Mouse (Mus musculus): ENCODE data around the gene Zhx3. TPM values are rescaled to one million over a fixed set of nuclear protein-coding genes. Genes with fewer than 3 reads are reported as not detected.
A peak's percentile ranks its signal among the peaks of the same experiment; 100 is the strongest.

Gene Zhx3
- polyA plus RNA-seq, 1 experiment from 2014 or later = 8.0 TPM

DNA sequence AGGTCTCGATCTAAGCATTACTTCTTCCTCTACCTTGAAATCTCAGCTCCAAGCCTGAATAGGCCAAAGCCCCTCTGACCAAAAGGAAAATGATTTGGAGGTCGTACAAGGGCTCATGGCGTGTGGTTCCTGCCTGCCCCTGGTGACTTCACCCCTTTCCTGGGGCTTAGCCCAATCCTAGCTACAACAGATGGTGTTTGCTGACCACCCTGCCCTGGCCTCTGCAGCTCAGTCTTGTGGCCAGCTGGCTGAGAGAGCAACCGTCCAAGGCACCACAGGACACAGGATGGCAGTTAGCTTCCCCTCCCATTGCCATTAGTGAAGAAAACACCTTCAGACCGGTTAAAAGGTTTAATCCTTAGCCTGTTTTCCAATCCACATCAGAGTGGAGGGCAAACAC, 33.3 kb upstream of the Zhx3 start:
- H3K27me3 ChIP-seq (replicated peaks) = peaks cover 3% of the 10 kb centered on the region; the same call in 1 of the 2 replicates
- no peak overlapping the region for H3K4me2 ChIP-seq (replicated peaks)
- 82% methylated on average over 5 of the region's 5 CpGs for WGBS
- no peak overlapping the region for H3K9ac ChIP-seq
- no peaks in the 10 kb centered on the region for H3K9me3 ChIP-seq
- H3K4me1 ChIP-seq (replicated peaks) = peaks cover 5% of the 10 kb centered on the region; the same call in 1 of the 2 replicates
- no peak for ATAC-seq
- no peak overlapping the region for H3K27ac ChIP-seq
- 0 out of 2 replicates have a peak, but pooled peaks cover 10% of the 10 kb centered on the region for H3K36me3 ChIP-seq
- no peak overlapping the region for H3K4me3 ChIP-seq (replicated peaks)

- Histone ChIP-seq H3K4me3 (replicated peaks) (no peak overlapping the region), H3K36me3 (0 out of 2 replicates have a peak, but pooled peaks cover 10% of the 10 kb centered on the region), H3K9me3 (no peaks in the 10 kb centered on the region), H3K27ac (no peak overlapping the region), H3K4me2 (replicated peaks) (no peak overlapping the region), H3K9ac (no peak overlapping the region), H3K4me1 (replicated peaks) (0 out of 2 replicates have a peak, but pooled peaks cover 3% of the 10 kb centered on the region), H3K27me3 (replicated peaks) (no peaks in the 10 kb centered on the region)
- 90% methylated on average over 12 of the region's 12 CpGs for WGBS
- no peak for ATAC-seq
Observed at GRCm38 (mm10) chr2:160905301-160905700, 32.5 kb upstream of the Zhx3 start.

GRCm38 (mm10) chr2:160901656-160902412, 29.0 kb upstream of the Zhx3 start:
- ATAC-seq = no peak

DNA sequence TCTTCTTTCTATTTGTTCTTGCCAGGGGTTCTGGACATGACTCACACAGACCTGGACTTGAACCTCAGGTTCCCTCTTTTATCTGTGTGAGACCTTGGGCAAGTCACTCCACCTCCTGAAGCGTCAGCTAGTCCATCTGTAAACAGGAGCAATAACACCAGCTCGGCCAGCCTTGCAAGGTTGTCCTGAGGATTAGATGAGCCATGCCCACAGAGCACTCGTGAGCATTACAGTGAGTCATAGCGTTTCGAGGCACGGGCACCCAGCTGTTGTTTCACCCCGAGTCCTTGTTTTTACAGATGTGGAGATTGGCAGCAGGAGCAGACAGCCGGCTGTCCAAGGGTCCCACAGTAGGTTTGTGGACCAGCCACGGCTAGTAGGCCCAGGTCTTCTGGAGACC, 18.9 kb upstream of the Zhx3 start:
- no peaks in the 10 kb centered on the region for H3K9me3 ChIP-seq
- H3K9ac ChIP-seq = no peak overlapping the region
- no peak for ATAC-seq
- no peaks in the 10 kb centered on the region for H3K36me3 ChIP-seq
- H3K4me2 ChIP-seq (replicated peaks) = no peak overlapping the region
- no peak overlapping the region for H3K27ac ChIP-seq
- H3K4me3 ChIP-seq (replicated peaks) = no peak overlapping the region
- WGBS = 84% methylated on average over 9 of the region's 9 CpGs
- H3K27me3 ChIP-seq (replicated peaks) = no peaks in the 10 kb centered on the region
- H3K4me1 ChIP-seq (replicated peaks) = peaks cover 6% of the 10 kb centered on the region; the same call in 1 of the 2 replicates

More at GRCm38 (mm10) chr2:160901656-160902412, 29.0 kb upstream of the Zhx3 start:
- no peak overlapping the region for H3K27ac ChIP-seq
- H3K36me3 ChIP-seq = no peaks in the 10 kb centered on the region
- no peak overlapping the region for H3K9ac ChIP-seq
- H3K4me1 ChIP-seq (replicated peaks) = 0 out of 2 replicates have a peak, but pooled peaks cover 3% of the 10 kb centered on the region
- WGBS = 72% methylated on average over 7 of the region's 7 CpGs
- no peak overlapping the region for H3K4me3 ChIP-seq (replicated peaks)
- no peak overlapping the region for H3K4me2 ChIP-seq (replicated peaks)
- H3K9me3 ChIP-seq = no peaks in the 10 kb centered on the region
- H3K27me3 ChIP-seq (replicated peaks) = no peaks in the 10 kb centered on the region

DNA sequence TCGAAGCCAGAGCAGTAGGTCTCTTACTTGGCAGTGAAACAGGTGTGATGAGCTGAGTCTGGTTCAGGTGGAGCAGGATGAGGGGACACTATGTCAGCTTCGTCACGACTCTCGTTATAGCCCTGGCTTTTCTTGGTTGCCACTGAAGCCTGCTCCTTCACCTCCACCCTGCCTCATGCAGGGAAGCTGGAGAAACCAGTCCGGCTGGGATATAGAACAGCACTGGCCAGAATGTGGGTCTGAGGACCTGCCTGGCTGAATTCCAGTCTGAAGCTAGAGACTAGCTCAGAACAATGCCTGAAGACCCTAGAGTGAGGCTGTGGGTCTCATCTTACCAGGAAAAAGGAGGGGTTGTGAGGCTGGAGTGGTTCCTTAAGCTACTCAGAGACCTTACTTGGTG, 18.2 kb upstream of the Zhx3 start:
- H3K27me3 ChIP-seq (replicated peaks) = no peaks in the 10 kb centered on the region
- peaks cover 6% of the 10 kb centered on the region; the same call in 1 of the 2 replicates for H3K4me1 ChIP-seq (replicated peaks)
- no peak overlapping the region for H3K4me3 ChIP-seq (replicated peaks)
- H3K4me2 ChIP-seq (replicated peaks) = no peak overlapping the region
- H3K27ac ChIP-seq = no peak overlapping the region
- H3K9me3 ChIP-seq = no peaks in the 10 kb centered on the region
- ATAC-seq = no peak
- WGBS = 74% methylated on average over 5 of the region's 5 CpGs
- no peaks in the 10 kb centered on the region for H3K36me3 ChIP-seq
- no peak overlapping the region for H3K9ac ChIP-seq

- no peaks in the 10 kb centered on the region for H3K27me3 ChIP-seq (replicated peaks)
- H3K36me3 ChIP-seq = no peaks in the 10 kb centered on the region
- peak; percentile 96 for ATAC-seq
- peak overlapping the region; percentile 47 for H3K4me3 ChIP-seq (replicated peaks)
- no peaks in the 10 kb centered on the region for H3K9me3 ChIP-seq
- H3K9ac ChIP-seq = peak overlapping the region; percentile 45
- peak overlapping the region; percentile 91 for H3K4me2 ChIP-seq (replicated peaks)
- H3K27ac ChIP-seq = peak overlapping the region; percentile 71
- under 1% methylated on average over 26 of the region's 26 CpGs for WGBS
- peaks cover 6% of the 10 kb centered on the region; the same call in 1 of the 2 replicates for H3K4me1 ChIP-seq (replicated peaks)
Observed at GRCm38 (mm10) chr2:160887859-160888258, 15.1 kb upstream of the Zhx3 start.

GRCm38 (mm10) chr2:160887284-160887683, 14.5 kb upstream of the Zhx3 start:
- no peaks in the 10 kb centered on the region for H3K9me3 ChIP-seq
- 2% methylated on average over 11 of the region's 11 CpGs for WGBS
- H3K9ac ChIP-seq = peak overlapping the region; percentile 45
- peak overlapping the region; percentile 47 for H3K4me3 ChIP-seq (replicated peaks)
- H3K27me3 ChIP-seq (replicated peaks) = no peaks in the 10 kb centered on the region
- peak overlapping the region; percentile 91 for H3K4me2 ChIP-seq (replicated peaks)
- peaks cover 6% of the 10 kb centered on the region; the same call in 1 of the 2 replicates for H3K4me1 ChIP-seq (replicated peaks)
- peak overlapping the region; percentile 71 for H3K27ac ChIP-seq
- ATAC-seq = peak; percentile 80
- no peaks in the 10 kb centered on the region for H3K36me3 ChIP-seq

GRCm38 (mm10) chr2:160886221-160886620, 13.4 kb upstream of the Zhx3 start:
- H3K27ac ChIP-seq = no peak overlapping the region
- H3K9ac ChIP-seq = no peak overlapping the region
- H3K9me3 ChIP-seq = no peaks in the 10 kb centered on the region
- no peaks in the 10 kb centered on the region for H3K36me3 ChIP-seq
- H3K4me2 ChIP-seq (replicated peaks) = no peak overlapping the region
- 79% methylated on average over 3 of the region's 3 CpGs for WGBS
- H3K27me3 ChIP-seq (replicated peaks) = no peaks in the 10 kb centered on the region
- no peak overlapping the region for H3K4me3 ChIP-seq (replicated peaks)
- ATAC-seq = no peak
- peaks cover 6% of the 10 kb centered on the region; the same call in 1 of the 2 replicates for H3K4me1 ChIP-seq (replicated peaks)

GRCm38 (mm10) chr2:160884830-160885229, 12.0 kb upstream of the Zhx3 start:
- Histone ChIP-seq H3K4me2 (replicated peaks) (no peak overlapping the region), H3K4me3 (replicated peaks) (no peak overlapping the region), H3K27ac (no peak overlapping the region), H3K9ac (no peak overlapping the region), H3K4me1 (replicated peaks) (0 out of 2 replicates have a peak, but pooled peaks cover 6% of the 10 kb centered on the region), H3K9me3 (no peaks in the 10 kb centered on the region), H3K36me3 (no peaks in the 10 kb centered on the region), H3K27me3 (replicated peaks) (no peaks in the 10 kb centered on the region)
- WGBS = 28% methylated on average over 1 of the region's 2 CpGs
- no peak for ATAC-seq

- Histone ChIP-seq H3K27me3 (replicated peaks) (no peaks in the 10 kb centered on the region), H3K4me2 (replicated peaks) (no peak overlapping the region), H3K27ac (no peak overlapping the region), H3K9me3 (no peaks in the 10 kb centered on the region), H3K9ac (no peak overlapping the region), H3K4me1 (replicated peaks) (0 out of 2 replicates have a peak, but pooled peaks cover 6% of the 10 kb centered on the region), H3K4me3 (replicated peaks) (no peak overlapping the region), H3K36me3 (no peaks in the 10 kb centered on the region)
- WGBS = 67% methylated on average over 4 of the region's 4 CpGs
- no peak for ATAC-seq
Observed at GRCm38 (mm10) chr2:160883912-160884311, 11.1 kb upstream of the Zhx3 start.

DNA sequence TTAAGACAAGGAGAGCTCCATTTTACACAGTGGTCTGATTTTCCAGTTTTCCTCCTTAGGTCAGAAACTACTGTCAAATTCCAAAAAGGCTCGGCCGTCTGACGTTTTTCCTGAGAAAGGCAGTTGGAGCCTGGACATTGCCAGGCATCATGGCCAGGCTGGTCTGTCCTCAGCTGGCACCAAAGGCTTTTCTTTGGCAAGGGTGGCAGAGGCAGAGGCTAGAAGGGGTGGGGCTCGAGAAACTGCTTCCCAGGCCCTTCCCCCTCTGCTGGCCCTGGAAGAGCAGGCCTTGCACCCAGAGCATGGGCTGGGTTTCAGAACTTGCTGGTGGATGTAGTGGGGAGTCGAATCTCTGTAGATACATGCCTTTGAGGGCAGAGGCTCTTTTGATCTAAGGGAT, 9.6 kb upstream of the Zhx3 start:
- 77% methylated on average over 5 of the region's 5 CpGs for WGBS
- no peak for ATAC-seq

GRCm38 (mm10) chr2:160881462-160882101, 8.8 kb upstream of the Zhx3 start:
- no peak overlapping the region for H3K4me2 ChIP-seq (replicated peaks)
- no peak for ATAC-seq
- no peak overlapping the region for H3K4me3 ChIP-seq (replicated peaks)
- H3K9me3 ChIP-seq = no peaks in the 10 kb centered on the region
- H3K36me3 ChIP-seq = no peaks in the 10 kb centered on the region
- no peak overlapping the region for H3K27ac ChIP-seq
- no peaks in the 10 kb centered on the region for H3K27me3 ChIP-seq (replicated peaks)
- no peaks in the 10 kb centered on the region for H3K4me1 ChIP-seq (replicated peaks)
- no peak overlapping the region for H3K9ac ChIP-seq
- 43% methylated on average over 6 of the region's 6 CpGs for WGBS

More for the DNA sequence above, 9.6 kb upstream of the Zhx3 start:
- H3K4me3 ChIP-seq (replicated peaks) = no peak overlapping the region
- no peaks in the 10 kb centered on the region for H3K27me3 ChIP-seq (replicated peaks)
- 0 out of 2 replicates have a peak, but pooled peaks cover 3% of the 10 kb centered on the region for H3K4me1 ChIP-seq (replicated peaks)
- H3K9ac ChIP-seq = no peak overlapping the region
- H3K9me3 ChIP-seq = no peaks in the 10 kb centered on the region
- H3K4me2 ChIP-seq (replicated peaks) = no peak overlapping the region
- no peak overlapping the region for H3K27ac ChIP-seq
- H3K36me3 ChIP-seq = no peaks in the 10 kb centered on the region
